Mouse (Mus musculus): ENCODE measurements around the gene Vps45.

DNA sequence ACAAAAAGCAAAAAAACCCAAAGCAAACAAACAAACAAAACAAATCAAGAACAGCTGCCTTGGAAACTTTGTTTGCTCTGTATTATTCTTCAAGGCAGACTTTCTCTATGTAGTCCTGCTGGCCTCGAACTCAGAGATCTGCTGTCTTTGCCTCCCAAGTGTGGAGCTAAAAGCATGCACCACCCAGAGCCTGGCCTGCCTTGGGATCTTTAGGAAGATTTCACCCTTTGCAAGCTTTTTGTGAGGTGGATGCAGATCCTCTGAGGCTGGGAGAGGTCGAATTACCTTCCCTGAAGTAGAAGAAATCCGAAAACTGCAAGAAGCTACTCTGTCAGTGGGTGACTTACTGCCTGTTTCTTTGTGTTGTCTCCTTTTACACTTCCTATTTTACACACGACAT is 6.9 kb upstream of the Vps45 start:
- TF ChIP-seq CTCF (IDR thresholded peaks at IDR 0.05 in 2 of 3, conservative IDR thresholded peaks at IDR 0.05 in 1 of 3; ENCODE audit: control insufficient read depth in 1 of 3, insufficient read depth in 1 of 3, low read depth in 2 of 3, low read length in 3 of 3, poor library complexity in 1 of 3, severe bottlenecking in 1 of 3) (no peak), JUND (IDR thresholded peaks at IDR 0.05; ENCODE audit: low read depth, low read length) (no peak), RCOR1 (IDR thresholded peaks at IDR 0.05; ENCODE audit: low read depth, low read length) (no peak), USF1 (IDR thresholded peaks at IDR 0.05; ENCODE audit: low read depth, low read length) (no peak), CHD2 (IDR thresholded peaks at IDR 0.05; ENCODE audit: low read length) (no peak), POLR2A (IDR thresholded peaks at IDR 0.05; ENCODE audit: control insufficient read depth in 1 of 2, insufficient read depth in 1 of 2, low read depth in 1 of 2, low read length in 2 of 2, poor library complexity in 1 of 2) (peak in 1 of 2 experiments; percentile 27; a peak in 1 of 4 replicates), POLR2AphosphoS2 (IDR thresholded peaks at IDR 0.05; ENCODE audit: low read length) (no peak), MXI1 (IDR thresholded peaks at IDR 0.05; ENCODE audit: low read depth, low read length) (peak; percentile 56), GATA1 (IDR thresholded peaks at IDR 0.05; ENCODE audit: low read depth, low read length) (no peak)
